ENCODE assay signal across 27 mouse cellular contexts in the genomic region with DNA sequence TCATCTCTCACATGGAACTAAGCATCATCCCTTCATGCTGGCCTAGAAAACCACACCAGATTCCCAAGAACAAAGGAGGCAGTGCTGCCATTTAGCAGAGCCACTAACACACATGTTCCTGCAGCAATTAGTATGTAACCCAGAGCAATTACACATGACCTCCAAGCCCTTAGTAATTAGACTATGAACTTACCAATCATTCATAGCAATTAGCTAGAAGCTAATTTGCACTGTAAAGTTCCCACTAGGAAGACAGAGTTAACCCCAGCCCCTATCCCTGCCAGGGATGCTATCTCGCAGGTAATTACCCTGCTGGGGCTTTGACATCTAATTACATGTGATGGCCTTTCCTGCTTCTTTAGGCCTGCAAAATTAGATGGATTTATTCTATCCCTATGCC.
A peak's percentile ranks its signal among the peaks of the same experiment; 100 is the strongest.
DNase-seq lines count a peak whose midpoint lies in the region; ATAC-seq and TF ChIP-seq lines count a peak whose summit lies in the region.
"Had no signal": no experiment of that assay in that cellular context is flagged by ENCODE, and none has a peak within 500 bp of the region (broad histone marks: within the 10 kb centered on the region; RNA-seq: fewer than 3 reads in every experiment).

No protein-coding gene starts in this region.

- H3K36me3 ChIP-seq in forebrain, embryonic 13.5 days (ENCODE audit: poor library complexity, severe bottlenecking): no peaks in the 10 kb centered on the region
- no peaks in the 10 kb centered on the region for H3K36me3 ChIP-seq in forebrain, embryonic 11.5 days (ENCODE audit: control insufficient read depth, insufficient read depth, low read length)
- no peaks in the 10 kb centered on the region for H3K36me3 ChIP-seq in midbrain, embryonic 14.5 days (ENCODE audit: control insufficient read depth, insufficient read depth, low read length)
- no peaks in the 10 kb centered on the region for H3K36me3 ChIP-seq in midbrain, embryonic 10.5 days
- H3K36me3 ChIP-seq in forebrain, embryonic 16.5 days (ENCODE audit: control insufficient read depth, insufficient read depth): no peaks in the 10 kb centered on the region
- H3K36me3 ChIP-seq: G1E; hindbrain, embryonic 10.5 days; kidney, embryonic 15.5 days; limb, embryonic 12.5 days; liver, embryonic 15.5 days; lung, embryonic 15.5 days had no signal

- peaks cover 9% of the 10 kb centered on the region for H3K9me3 ChIP-seq in forebrain, embryonic 13.5 days (replicated peaks)
- H3K9me3 ChIP-seq in forebrain, embryonic 11.5 days (ENCODE audit: control insufficient read depth, low read length): no peaks in the 10 kb centered on the region
- 0 out of 2 replicates have a peak, but pooled peaks cover 2% of the 10 kb centered on the region for H3K9me3 ChIP-seq in midbrain, embryonic 14.5 days (ENCODE audit: control insufficient read depth, low read length)
- H3K9me3 ChIP-seq in midbrain, embryonic 10.5 days (replicated peaks): 0 out of 2 replicates have a peak, but pooled peaks cover 4% of the 10 kb centered on the region
- no peaks in the 10 kb centered on the region for H3K9me3 ChIP-seq in forebrain, embryonic 16.5 days (ENCODE audit: control insufficient read depth, low read length)
- H3K9me3 ChIP-seq: kidney, embryonic 15.5 days; liver, embryonic 15.5 days had no signal

- peaks cover 8% of the 10 kb centered on the region for H3K4me1 ChIP-seq in forebrain, embryonic 13.5 days
- H3K4me1 ChIP-seq in forebrain, embryonic 11.5 days (replicated peaks; ENCODE audit: control insufficient read depth, insufficient read depth, low read length): no peaks in the 10 kb centered on the region
- H3K4me1 ChIP-seq in midbrain, embryonic 14.5 days (ENCODE audit: control insufficient read depth, insufficient read depth, low read length): peaks cover 4% of the 10 kb centered on the region; the same call in 1 of the 2 replicates
- no peaks in the 10 kb centered on the region; the same call in 1 of the 2 replicates for H3K4me1 ChIP-seq in midbrain, embryonic 10.5 days
- peaks cover 5% of the 10 kb centered on the region for H3K4me1 ChIP-seq in forebrain, embryonic 16.5 days (replicated peaks; ENCODE audit: control insufficient read depth, insufficient read depth, low read length)
- H3K4me1 ChIP-seq in olfactory bulb, adult 2 months (ENCODE audit: control insufficient read depth, insufficient read depth, low read length): peaks cover 17% of the 10 kb centered on the region
- H3K4me1 ChIP-seq: liver, embryonic 15.5 days had no signal

- H3K4me2 ChIP-seq in forebrain, embryonic 13.5 days: no peak overlapping the region
- H3K4me2 ChIP-seq in forebrain, embryonic 11.5 days (ENCODE audit: low read depth, low read length, severe bottlenecking): no peak overlapping the region
- H3K4me2 ChIP-seq in midbrain, embryonic 14.5 days (ENCODE audit: low read length): no peak overlapping the region
- no peak overlapping the region for H3K4me2 ChIP-seq in forebrain, embryonic 16.5 days (ENCODE audit: low read length)
- H3K4me2 ChIP-seq: heart, embryonic 13.5 days; kidney, embryonic 15.5 days; limb, embryonic 12.5 days; liver, embryonic 15.5 days; lung, embryonic 15.5 days had no signal

- no peak overlapping the region for H3K4me3 ChIP-seq in forebrain, embryonic 13.5 days
- no peak overlapping the region for H3K4me3 ChIP-seq in forebrain, embryonic 11.5 days (ENCODE audit: low read depth, low read length)
- H3K4me3 ChIP-seq in midbrain, embryonic 14.5 days (replicated peaks; ENCODE audit: low read depth, low read length): no peak overlapping the region
- no peak overlapping the region for H3K4me3 ChIP-seq in midbrain, embryonic 10.5 days
- H3K4me3 ChIP-seq in forebrain, embryonic 16.5 days (replicated peaks; ENCODE audit: low read length): no peak overlapping the region
- H3K4me3 ChIP-seq in olfactory bulb, adult 2 months (ENCODE audit: insufficient read depth, low read depth, low read length): no peak overlapping the region
- H3K4me3 ChIP-seq: heart, adult 2 months; heart, embryonic 13.5 days; hindbrain, embryonic 10.5 days; kidney, embryonic 15.5 days; limb, embryonic 12.5 days; liver, embryonic 15.5 days; lung, embryonic 15.5 days; megakaryocyte, embryonic 14.5 days had no signal

- no peak overlapping the region for H3K27ac ChIP-seq in forebrain, embryonic 13.5 days
- H3K27ac ChIP-seq in forebrain, embryonic 11.5 days (ENCODE audit: low read depth, low read length): no peak overlapping the region
- no peak overlapping the region for H3K27ac ChIP-seq in midbrain, embryonic 14.5 days (replicated peaks; ENCODE audit: low read depth, low read length)
- no peak overlapping the region for H3K27ac ChIP-seq in midbrain, embryonic 10.5 days (replicated peaks)
- no peak overlapping the region for H3K27ac ChIP-seq in forebrain, embryonic 16.5 days (ENCODE audit: low read length)
- H3K27ac ChIP-seq in olfactory bulb, adult 2 months (ENCODE audit: insufficient read depth, low read depth, low read length): 0 out of 2 replicates have a peak overlapping the region, but pooled peaks have one; percentile 36
- H3K27ac ChIP-seq: heart, adult 2 months; heart, embryonic 13.5 days; hindbrain, embryonic 10.5 days; kidney, embryonic 15.5 days; limb, embryonic 12.5 days; liver, embryonic 15.5 days; lung, embryonic 15.5 days had no signal

- ATAC-seq in forebrain, embryonic 13.5 days: peak; percentile 13; the same call in 1 of the 2 replicates
- ATAC-seq in forebrain, embryonic 11.5 days (replicated peaks; ENCODE audit: low FRiP score): no peak
- ATAC-seq in midbrain, embryonic 14.5 days (ENCODE audit: low FRiP score, low TSS enrichment): no peak
- peak; percentile 28; the same call in 1 of the 2 replicates for ATAC-seq in forebrain, embryonic 16.5 days
- no peak for ATAC-seq in erythroblast, adult 5-6 weeks (replicated peaks; ENCODE audit: low FRiP score, poor library complexity, severe bottlenecking)

- no peak for DNase-seq in forebrain, embryonic 11.5 days (ENCODE audit: low spot score)
- DNase-seq in midbrain, embryonic 14.5 days: peak; percentile 26
- no peak for DNase-seq in midbrain, embryonic 10.5 days (ENCODE audit: low spot score)
- no peak for DNase-seq in lung, postnatal 14 days
- DNase-seq: adrenal gland, adult 8-10 months; cerebellum, adult 9-10 months; cerebellum, postnatal 36 days; heart, adult 2 months; heart, postnatal 10 days; kidney, adult 18-20 months; kidney, postnatal 25 days; lung, postnatal 36 days; right cerebral cortex, adult 18-20 months; spleen, adult 18-20 months; thymus, postnatal 14 days had no signal

- 38% methylated on average over 1 of the region's 1 CpGs for WGBS in forebrain, embryonic 13.5 days
- WGBS in forebrain, embryonic 11.5 days: 70% methylated on average over 1 of the region's 1 CpGs
- 60% methylated on average over 1 of the region's 1 CpGs for WGBS in midbrain, embryonic 14.5 days
- 88% methylated on average over 1 of the region's 1 CpGs for WGBS in midbrain, embryonic 10.5 days
- 41% methylated on average over 1 of the region's 1 CpGs for WGBS in forebrain, embryonic 16.5 days
- WGBS in olfactory bulb, adult 2 months: 47% methylated on average over 1 of the region's 1 CpGs

- H3K27me3 ChIP-seq in forebrain, embryonic 13.5 days: no peaks in the 10 kb centered on the region
- no peaks in the 10 kb centered on the region for H3K27me3 ChIP-seq in forebrain, embryonic 11.5 days (ENCODE audit: control insufficient read depth, insufficient read depth, low read length)
- H3K27me3 ChIP-seq in midbrain, embryonic 14.5 days (ENCODE audit: control insufficient read depth, insufficient read depth, low read length): no peaks in the 10 kb centered on the region
- H3K27me3 ChIP-seq in midbrain, embryonic 10.5 days (ENCODE audit: low read depth, poor library complexity, severe bottlenecking): no peaks in the 10 kb centered on the region
- no peaks in the 10 kb centered on the region for H3K27me3 ChIP-seq in forebrain, embryonic 16.5 days (replicated peaks; ENCODE audit: control insufficient read depth, insufficient read depth, low read length)
- H3K27me3 ChIP-seq: heart, embryonic 13.5 days; limb, embryonic 12.5 days; liver, embryonic 15.5 days; lung, embryonic 15.5 days had no signal

- no peak for TF ChIP-seq POLR2A in olfactory bulb, adult 2 months (IDR thresholded peaks at IDR 0.05; ENCODE audit: insufficient read depth, low read depth, low read length)

- no peak overlapping the region for H3K9ac ChIP-seq in forebrain, embryonic 13.5 days
- no peak overlapping the region for H3K9ac ChIP-seq in forebrain, embryonic 11.5 days (ENCODE audit: low read length)
- no peak overlapping the region for H3K9ac ChIP-seq in midbrain, embryonic 14.5 days (replicated peaks; ENCODE audit: low read length)
- no peak overlapping the region for H3K9ac ChIP-seq in forebrain, embryonic 16.5 days (replicated peaks; ENCODE audit: low read depth, low read length)
- H3K9ac ChIP-seq: heart, embryonic 13.5 days; kidney, embryonic 15.5 days; limb, embryonic 12.5 days; liver, embryonic 15.5 days; lung, embryonic 15.5 days had no signal

- no peak for TF ChIP-seq CTCF in olfactory bulb, adult 2 months (IDR thresholded peaks at IDR 0.05; ENCODE audit: insufficient read depth, low read depth, low read length)

Comparison
In these comparisons a context has a peak if more than half of its experiments do, and no peak if none do; other contexts are left out.
1. ATAC-seq: peak in forebrain, embryonic 13.5 days (single experiment) and forebrain, embryonic 16.5 days (single experiment); none in forebrain, embryonic 11.5 days (single experiment), midbrain, embryonic 14.5 days (single experiment) and erythroblast, adult 5-6 weeks (single experiment).